ENCODE assay signal across 9 mouse cellular contexts in genomic region chr4:82505121-82506031, GRCm38 (mm10).
A peak's percentile ranks its signal among the peaks of the same experiment; 100 is the strongest.
DNase-seq lines count a peak whose midpoint lies in the region; ATAC-seq and TF ChIP-seq lines count a peak whose summit lies in the region.
"Had no signal": no experiment of that assay in that cellular context is flagged by ENCODE, and none has a peak within 500 bp of the region (broad histone marks: within the 10 kb centered on the region; RNA-seq: fewer than 3 reads in every experiment).

No protein-coding gene starts in this region.

- H3K9ac ChIP-seq in heart, embryonic 13.5 days: peak overlapping the region; percentile 100
- peak overlapping the region; percentile 83 for H3K9ac ChIP-seq in kidney, postnatal 0 days (ENCODE audit: low read depth, low read length)
- H3K9ac ChIP-seq in liver, embryonic 14.5 days (replicated peaks): peak overlapping the region; percentile 57
- peak overlapping the region; percentile 91 for H3K9ac ChIP-seq in neural tube, embryonic 15.5 days (replicated peaks)

- H3K27me3 ChIP-seq in thymus, adult 2 months (ENCODE audit: control insufficient read depth, insufficient read depth, low read length): peaks cover 16% of the 10 kb centered on the region; the same call in 1 of the 2 replicates
- H3K27me3 ChIP-seq in heart, embryonic 13.5 days (replicated peaks): no peaks in the 10 kb centered on the region
- no peaks in the 10 kb centered on the region; the same call in 1 of the 2 replicates for H3K27me3 ChIP-seq in kidney, postnatal 0 days (ENCODE audit: insufficient read depth, low read length)
- H3K27me3 ChIP-seq in liver, embryonic 14.5 days (ENCODE audit: control insufficient read depth, insufficient read depth, low read length): peaks cover 76% of the 10 kb centered on the region
- no peaks in the 10 kb centered on the region for H3K27me3 ChIP-seq in neural tube, embryonic 15.5 days (replicated peaks)

- 3% methylated on average over 64 of the region's 72 CpGs for WGBS in thymus, adult 2 months
- WGBS in heart, embryonic 13.5 days: under 1% methylated on average over 54 of the region's 72 CpGs
- 1% methylated on average over 56 of the region's 72 CpGs for WGBS in kidney, postnatal 0 days
- WGBS in liver, embryonic 14.5 days (ENCODE audit: insufficient replicate concordance): 1% methylated on average over 46 of the region's 72 CpGs
- WGBS in neural tube, embryonic 15.5 days: under 1% methylated on average over 51 of the region's 72 CpGs

- no peaks in the 10 kb centered on the region for H3K4me1 ChIP-seq in thymus, adult 2 months (replicated peaks; ENCODE audit: control insufficient read depth, insufficient read depth, low read length)
- H3K4me1 ChIP-seq in embryonic fibroblast, embryonic 13.5 days (ENCODE audit: control insufficient read depth, insufficient read depth, low read length): no peaks in the 10 kb centered on the region; the same call in 1 of the 2 replicates
- H3K4me1 ChIP-seq in heart, embryonic 13.5 days: peaks cover 42% of the 10 kb centered on the region
- 0 out of 2 replicates have a peak, but pooled peaks cover 6% of the 10 kb centered on the region for H3K4me1 ChIP-seq in kidney, postnatal 0 days (replicated peaks; ENCODE audit: insufficient read depth, low read length)
- no peaks in the 10 kb centered on the region; a peak in 1 of 4 replicates for H3K4me1 ChIP-seq in liver, embryonic 14.5 days (replicated peaks; ENCODE audit: control insufficient read depth in 2 of 2, insufficient read depth in 2 of 2, low read length in 1 of 2)
- H3K4me1 ChIP-seq in neural tube, embryonic 15.5 days: peaks cover 26% of the 10 kb centered on the region; the same call in 1 of the 2 replicates

- no peak for TF ChIP-seq POLR2A in thymus, adult 2 months (IDR thresholded peaks at IDR 0.05; ENCODE audit: control insufficient read depth, extremely low read depth, insufficient read depth, low read length, poor library complexity)
- peak; percentile 71 for TF ChIP-seq POLR2A in embryonic fibroblast, embryonic 13.5 days (IDR thresholded peaks at IDR 0.05; ENCODE audit: low read depth, low read length)

- TF ChIP-seq EP300 in liver, embryonic 14.5 days (IDR thresholded peaks at IDR 0.05; ENCODE audit: low read depth): no peak

- no peak for TF ChIP-seq CTCF in thymus, adult 2 months (IDR thresholded peaks at IDR 0.05; ENCODE audit: borderline replicate concordance, control insufficient read depth, extremely low read depth, insufficient read depth, low read length, poor library complexity)
- TF ChIP-seq CTCF in embryonic fibroblast, embryonic 13.5 days (IDR thresholded peaks at IDR 0.05; ENCODE audit: borderline replicate concordance, insufficient read depth, low read length): no peak
- 0 out of 2 replicates have a peak, but pooled peaks have one; percentile 0 for TF ChIP-seq CTCF in kidney, postnatal 0 days (IDR thresholded peaks at IDR 0.05; ENCODE audit: low read depth)
- no peak for TF ChIP-seq CTCF in liver, embryonic 14.5 days (IDR thresholded peaks at IDR 0.05; ENCODE audit: low read depth)

- no peak for DNase-seq in thymus, adult 2 months
- no peak for DNase-seq in thymus, postnatal 25 days
- DNase-seq in kidney, postnatal 0 days (ENCODE audit: low spot score): peak; percentile 94
- DNase-seq in liver, embryonic 14.5 days (ENCODE audit: low read depth in 3 of 3, low spot score in 3 of 3): no peak
- peak; percentile 80 for DNase-seq in yolk sac, embryonic 10.5 days (ENCODE audit: low spot score)

- peak overlapping the region; percentile 95 for H3K4me2 ChIP-seq in heart, embryonic 13.5 days
- peak overlapping the region; percentile 87 for H3K4me2 ChIP-seq in kidney, postnatal 0 days (ENCODE audit: low read length)
- H3K4me2 ChIP-seq in liver, embryonic 14.5 days (ENCODE audit: low read depth): peak overlapping the region; percentile 61
- H3K4me2 ChIP-seq in neural tube, embryonic 15.5 days: peak overlapping the region; percentile 93

- H3K27ac ChIP-seq in thymus, adult 2 months (ENCODE audit: control insufficient read depth, insufficient read depth, low read length): no peak overlapping the region
- H3K27ac ChIP-seq in embryonic fibroblast, embryonic 13.5 days (ENCODE audit: insufficient read depth, low read length): peak overlapping the region; percentile 99
- H3K27ac ChIP-seq in heart, embryonic 13.5 days (replicated peaks): peak overlapping the region; percentile 100
- H3K27ac ChIP-seq in kidney, postnatal 0 days: peak overlapping the region; percentile 99
- H3K27ac ChIP-seq in liver, embryonic 14.5 days: peak overlapping the region; percentile 63
- H3K27ac ChIP-seq in neural tube, embryonic 15.5 days (replicated peaks): peak overlapping the region; percentile 98
- H3K27ac ChIP-seq: macrophage had no signal

- ATAC-seq in heart, embryonic 13.5 days (ENCODE audit: extremely low read depth, insufficient number of reproducible peaks, low FRiP score, low TSS enrichment): peak; percentile 44; the same call in 1 of the 2 replicates
- peak; percentile 67 for ATAC-seq in kidney, postnatal 0 days (replicated peaks; ENCODE audit: low FRiP score, low read depth)
- ATAC-seq in liver, embryonic 14.5 days (ENCODE audit: insufficient read depth): peak; percentile 36
- peak; percentile 55 for ATAC-seq in neural tube, embryonic 15.5 days (ENCODE audit: low FRiP score)

- no peaks in the 10 kb centered on the region for H3K36me3 ChIP-seq in thymus, adult 2 months (ENCODE audit: control insufficient read depth, insufficient read depth, low read length)
- no peaks in the 10 kb centered on the region for H3K36me3 ChIP-seq in heart, embryonic 13.5 days
- no peaks in the 10 kb centered on the region for H3K36me3 ChIP-seq in kidney, postnatal 0 days (ENCODE audit: insufficient read depth, low read length)
- no peaks in the 10 kb centered on the region for H3K36me3 ChIP-seq in liver, embryonic 14.5 days (replicated peaks; ENCODE audit: control insufficient read depth, insufficient read depth, low read depth)
- no peaks in the 10 kb centered on the region for H3K36me3 ChIP-seq in neural tube, embryonic 15.5 days

- H3K9me3 ChIP-seq in heart, embryonic 13.5 days: no peaks in the 10 kb centered on the region
- no peaks in the 10 kb centered on the region for H3K9me3 ChIP-seq in kidney, postnatal 0 days (replicated peaks; ENCODE audit: low read length)
- no peaks in the 10 kb centered on the region for H3K9me3 ChIP-seq in liver, embryonic 14.5 days (ENCODE audit: control insufficient read depth, low read length)
- H3K9me3 ChIP-seq in neural tube, embryonic 15.5 days (replicated peaks): no peaks in the 10 kb centered on the region

- H3K4me3 ChIP-seq in thymus, adult 2 months (ENCODE audit: control insufficient read depth, insufficient read depth, low read length): peak overlapping the region; percentile 31
- peak overlapping the region; percentile 96 for H3K4me3 ChIP-seq in embryonic fibroblast, embryonic 13.5 days (ENCODE audit: insufficient read depth, low read length)
- H3K4me3 ChIP-seq in heart, embryonic 13.5 days: peak overlapping the region; percentile 100
- H3K4me3 ChIP-seq in kidney, postnatal 0 days (replicated peaks; ENCODE audit: low read depth, low read length): peak overlapping the region; percentile 77
- H3K4me3 ChIP-seq in liver, embryonic 14.5 days (ENCODE audit: insufficient read depth in 1 of 2, low read depth in 2 of 2, low read length in 2 of 2): peak overlapping the region; percentile 57 to 67
- peak overlapping the region; percentile 73 for H3K4me3 ChIP-seq in neural tube, embryonic 15.5 days (replicated peaks)

Comparison
In these comparisons a context has a peak if more than half of its experiments do, and no peak if none do; other contexts are left out.
1. DNase-seq: peak in kidney, postnatal 0 days (single experiment) and yolk sac, embryonic 10.5 days (single experiment); none in thymus, adult 2 months (single experiment), thymus, postnatal 25 days (single experiment) and liver, embryonic 14.5 days (0 of 3).
2. H3K4me3 ChIP-seq: peak in every context shown above with its lines; median percentile 100 in heart, embryonic 13.5 days; 96 in embryonic fibroblast, embryonic 13.5 days; 77 in kidney, postnatal 0 days; 73 in neural tube, embryonic 15.5 days; 62 in liver, embryonic 14.5 days; 31 in thymus, adult 2 months.
3. Peak in every context shown above with its lines, with median percentiles within 50 percentile points of each other: ATAC-seq, H3K4me2 ChIP-seq and H3K9ac ChIP-seq.